Comparison of ENCODE assay signal across 22 mouse cellular contexts in the genomic region with DNA sequence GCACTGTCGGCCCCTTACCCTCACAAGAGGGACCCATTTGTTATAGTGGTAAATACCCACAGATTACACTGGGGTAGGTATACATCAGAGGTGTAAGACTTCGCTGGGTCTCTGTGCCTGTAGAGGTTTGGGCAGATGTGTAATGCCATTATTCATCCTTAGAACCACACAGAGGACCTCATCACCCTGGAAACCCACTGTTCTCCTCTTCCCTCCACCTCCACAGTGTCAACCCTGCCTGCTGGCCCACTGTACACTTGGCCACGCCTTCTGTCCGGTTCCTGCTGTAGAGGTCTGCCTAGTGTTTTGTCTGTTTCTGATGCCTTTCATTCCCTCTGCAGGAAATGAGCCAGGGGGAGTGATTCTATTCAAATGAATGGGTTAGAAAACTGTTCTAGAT. TPM values are rescaled to one million over a fixed set of nuclear protein-coding genes. Genes with fewer than 3 reads are reported as not detected.
"Had no signal": no experiment of that assay in that cellular context is flagged by ENCODE, and none has a peak within 500 bp of the region (broad histone marks: within the 10 kb centered on the region; RNA-seq: fewer than 3 reads in every experiment).

No protein-coding gene starts in this region.

- H3K4me3 ChIP-seq: neural tube, embryonic 15.5 days; stomach, embryonic 15.5 days had no signal

- H3K27me3 ChIP-seq: neural tube, embryonic 15.5 days; stomach, embryonic 15.5 days had no signal

- H3K9me3 ChIP-seq: neural tube, embryonic 15.5 days; stomach, embryonic 15.5 days had no signal

- H3K27ac ChIP-seq: neural tube, embryonic 15.5 days; stomach, embryonic 15.5 days; stomach, postnatal 0 days had no signal

- DNase-seq: retina, postnatal 1 day; right cerebral cortex, adult 18-20 months; right cerebral cortex, postnatal 14 days; right cerebral cortex, postnatal 25 days; right cerebral cortex, postnatal 4 days; spleen, adult 18-20 months; thymus, adult 18-20 months; thymus, adult 2 months; thymus, postnatal 14 days; thymus, postnatal 25 days; thymus, postnatal 36 days; thymus, postnatal 4 days had no signal

- H3K4me1 ChIP-seq: neural tube, embryonic 15.5 days; stomach, embryonic 15.5 days had no signal

RNA-seq across cellular contexts. Expression of gene Tomm20l, which starts 39.2 kb away (rescaled TPM):
- total RNA-seq: neutrophil, adult 5-6 weeks had no signal
- polyA plus RNA-seq: neural tube, embryonic 14.5 days; small intestine, adult 2 months; spleen, adult 2 months; stomach, embryonic 14.5 days; stomach, embryonic 16.5 days; stomach, postnatal 0 days; thymus, adult 2 months; urinary bladder, adult 2 months had no signal
